Mouse (Mus musculus) liver, embryonic 14.5 days (tissue): Measurements from ENCODE around the gene Slc25a23. TPM values are rescaled to one million over a fixed set of nuclear protein-coding genes. Genes with fewer than 3 reads are reported as not detected.

Experiments
- ATAC-seq: fragments of 200-750 bp; cut with Nextera tagmentation; 2 replicates; pipeline ENCODE4 v1.8.0; 2017; ENCODE audit warnings: moderate number of reproducible peaks, mild to moderate bottlenecking, moderate library complexity; ENCODE audit not compliant: insufficient read depth
- DNase-seq, 3 experiments: peaks; one replicate each; pipeline ENCODE4 v3.0.0-alpha.2; 2012 to 2013; ENCODE audit warnings: low read depth in 3 of 3, low spot score in 3 of 3
- H3K27ac ChIP-seq: fragments of 300-500 bp; sonication (generic); 2 replicates; pipeline ENCODE4 v1.5.1; 2014; ENCODE audit warnings: moderate library complexity, mild to moderate bottlenecking, control low read depth, inconsistent platforms
- H3K27me3 ChIP-seq: fragments of 300-500 bp; sonication (generic); 2 replicates; pipeline ENCODE4 v1.6.1; 2014; ENCODE audit warnings: mild to moderate bottlenecking, low read length, moderate library complexity; ENCODE audit not compliant: control insufficient read depth, insufficient read depth
- H3K36me3 ChIP-seq: fragments of 300-500 bp; sonication (generic); replicated peaks from 2 replicates; pipeline ENCODE4 v1.6.1; 2014; ENCODE audit warnings: low read depth; ENCODE audit not compliant: control insufficient read depth, insufficient read depth
- H3K4me1 ChIP-seq, 2 experiments: fragments of 200-500 bp in 1 of 2; fragments of 300-500 bp in 1 of 2; sonication (generic) in 1 of 2; replicated peaks; 2 replicates each; pipeline ENCODE4 v1.6.1; 2012 to 2014; ENCODE audit warnings: antibody characterized with exemption in 1 of 2, inconsistent platforms in 1 of 2, low read length in 1 of 2; ENCODE audit not compliant: control insufficient read depth in 2 of 2, insufficient read depth in 2 of 2
- H3K4me2 ChIP-seq: fragments of 300-500 bp; sonication (generic); 2 replicates; pipeline ENCODE4 v1.6.1; 2014; ENCODE audit warnings: low read depth, mild to moderate bottlenecking, control low read depth, moderate library complexity
- H3K4me3 ChIP-seq, 2 experiments: fragments of 200-500 bp in 1 of 2; fragments of 300-500 bp in 1 of 2; sonication (generic) in 1 of 2; 2 replicates each; pipeline ENCODE4 v1.5.1; 2012 to 2014; ENCODE audit warnings: low read depth in 2 of 2, low read length in 2 of 2, mild to moderate bottlenecking in 2 of 2, control low read depth in 1 of 2, inconsistent platforms in 1 of 2, moderate library complexity in 1 of 2; ENCODE audit not compliant: insufficient read depth in 1 of 2
- H3K9ac ChIP-seq: fragments of 300-500 bp; sonication (generic); replicated peaks from 2 replicates; pipeline ENCODE4 v1.6.1; 2014; ENCODE audit warnings: mild to moderate bottlenecking, control low read depth, moderate library complexity
- H3K9me3 ChIP-seq: fragments of 300-500 bp; sonication (generic); 2 replicates; pipeline ENCODE4 v1.6.1; 2016; ENCODE audit warnings: low read length, mixed read lengths; ENCODE audit not compliant: control insufficient read depth
- CTCF ChIP-seq: IDR thresholded peaks from 2 replicates; pipeline ENCODE4 v1.5.1; 2016; ENCODE audit warnings: antibody characterized with exemption, low read depth, control low read depth
- EP300 ChIP-seq: IDR thresholded peaks from 2 replicates; pipeline ENCODE4 v1.6.1; 2016; ENCODE audit warnings: antibody characterized with exemption, low read depth
- WGBS: fragments of 180-500 bp; shearing (Covaris S2); extraction: QIAGEN DNeasy Blood & Tissue Kit; methylation state at CpG from one replicate; pipeline ENCODE4 v1.1.7; 2014; ENCODE audit not compliant: insufficient replicate concordance; 5-methylcytosine and 5-hydroxymethylcytosine counted together
- polyA plus RNA-seq, 2 experiments: library from polyadenylated mRNA; depleted of rRNA in 1 of 2; stranded (reverse) in 1 of 2; unstranded in 1 of 2; fragments of >200 nt; fragmentation: Nextera tagmentation in 1 of 2; extraction: Ambion mirVana in 1 of 2; gene quantifications; 2 replicates each; pipeline versions ENCODE4 v1.2.1 to v1.2.3; 2012 to 2014

Slc25a23 gene
- polyA plus RNA-seq, 2 experiments, result 4.7 to 8.8 TPM

DNA sequence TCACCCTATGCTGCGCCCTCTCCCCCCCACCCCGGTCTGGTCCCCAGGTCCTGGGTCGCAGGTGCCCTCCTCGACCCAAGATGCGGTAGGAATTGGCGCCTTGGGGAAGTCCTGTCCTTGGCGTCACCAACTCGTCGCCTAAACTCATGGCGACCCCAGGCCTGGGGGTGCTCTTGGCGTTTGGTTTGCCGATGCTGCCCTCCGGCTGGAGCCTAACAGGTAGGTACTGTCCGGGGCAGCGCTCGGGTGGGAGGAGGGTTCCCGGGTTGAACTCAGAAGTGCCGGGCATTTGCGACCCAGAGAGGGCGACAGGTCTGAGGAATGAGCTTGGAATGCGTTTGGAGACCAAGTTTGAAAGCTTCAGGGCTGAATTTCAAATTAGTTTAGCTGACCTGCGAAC lies 2.9 kb upstream of the Slc25a23 start:
- H3K4me1 ChIP-seq, result peaks cover 9% of the 10 kb centered on the region in 2 experiments; a peak in 3 of 4 replicates
- H3K27me3 ChIP-seq, result peaks cover 34% of the 10 kb centered on the region
- no peaks in the 10 kb centered on the region for H3K36me3 ChIP-seq
- 2% methylated on average over 22 of the region's 22 CpGs for WGBS
- H3K4me3 ChIP-seq, result peak overlapping the region; percentile 3 to 44; a peak in 3 of 4 replicates
- ATAC-seq (no peak), DNase-seq (no peak)
- no peak overlapping the region for H3K27ac ChIP-seq
- H3K4me2 ChIP-seq, result peak overlapping the region; percentile 58
- H3K9me3 ChIP-seq, result no peaks in the 10 kb centered on the region
- no peak for TF ChIP-seq EP300
- no peak for TF ChIP-seq CTCF
- H3K9ac ChIP-seq, result no peak overlapping the region

DNA sequence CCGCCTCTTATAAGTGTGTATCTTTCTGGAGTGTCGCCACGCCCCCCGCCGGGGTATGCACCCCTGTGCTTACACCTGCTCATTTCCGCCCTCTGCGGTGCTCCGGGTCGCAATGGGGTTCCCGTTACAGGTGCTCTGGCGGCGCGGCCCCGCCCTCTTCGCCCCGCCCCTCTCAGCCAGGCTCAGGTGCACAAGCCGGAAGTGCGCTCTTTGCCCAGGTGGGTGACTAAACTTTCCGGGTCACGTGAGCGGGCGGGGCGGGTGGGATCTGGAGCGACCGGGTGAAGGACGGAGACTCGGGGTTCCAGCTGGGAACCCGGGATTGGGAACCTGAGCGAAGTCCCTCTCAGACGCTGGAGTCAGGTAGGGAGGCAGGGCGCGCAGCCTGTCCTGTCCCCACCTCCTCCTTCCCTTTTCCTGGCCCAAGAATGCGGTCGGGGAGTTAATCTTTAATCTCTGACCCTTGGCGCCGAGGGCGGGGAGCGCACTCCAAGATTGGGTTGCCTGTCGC lies 2.4 kb upstream of the Slc25a23 start:
- Histone ChIP-seq H3K9ac (no peak overlapping the region), H3K27ac (no peak overlapping the region), H3K36me3 (no peaks in the 10 kb centered on the region), H3K4me2 (peak overlapping the region; percentile 58), H3K27me3 (peaks cover 34% of the 10 kb centered on the region), H3K4me3 (peak overlapping the region; percentile 3 to 44; a peak in 3 of 4 replicates), H3K4me1 (peaks cover 9% of the 10 kb centered on the region in 2 experiments; a peak in 3 of 4 replicates), H3K9me3 (no peaks in the 10 kb centered on the region)
- DNase-seq, result no peak
- 1% methylated on average over 39 of the region's 39 CpGs for WGBS
- no peak for ATAC-seq
- TF ChIP-seq CTCF (no peak), EP300 (no peak)

DNA sequence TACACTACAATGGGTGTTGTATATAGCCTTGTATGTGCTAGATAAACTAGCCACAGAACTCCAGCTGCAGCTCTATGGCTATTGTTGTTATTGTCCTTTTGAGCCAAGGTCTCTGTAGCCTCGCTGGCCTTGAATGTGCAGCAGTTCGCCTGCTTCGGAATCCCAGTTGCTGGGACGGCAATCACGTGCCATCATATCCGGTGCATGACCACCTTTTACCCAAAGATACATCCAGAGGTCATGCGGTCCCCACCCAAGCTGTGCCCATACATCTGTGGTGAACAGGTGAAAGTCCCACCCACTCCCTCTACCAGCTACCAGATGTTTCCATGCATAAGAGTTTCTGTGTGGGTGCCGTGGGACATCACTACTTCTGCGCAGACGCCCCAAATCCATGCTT lies 1.4 kb upstream of the Slc25a23 start:
- Histone ChIP-seq H3K4me1 (peaks cover 5 to 6% of the 10 kb centered on the region in 2 experiments; a peak in 3 of 4 replicates), H3K4me3 (no peak overlapping the region), H3K9ac (no peak overlapping the region), H3K27me3 (peaks cover 34% of the 10 kb centered on the region), H3K4me2 (peak overlapping the region; percentile 96), H3K27ac (no peak overlapping the region), H3K36me3 (no peaks in the 10 kb centered on the region), H3K9me3 (no peaks in the 10 kb centered on the region)
- TF ChIP-seq CTCF, result no peak
- TF ChIP-seq EP300, result no peak
- no peak for DNase-seq
- ATAC-seq, result no peak
- WGBS, result 32% methylated on average over 10 of the region's 10 CpGs

DNA sequence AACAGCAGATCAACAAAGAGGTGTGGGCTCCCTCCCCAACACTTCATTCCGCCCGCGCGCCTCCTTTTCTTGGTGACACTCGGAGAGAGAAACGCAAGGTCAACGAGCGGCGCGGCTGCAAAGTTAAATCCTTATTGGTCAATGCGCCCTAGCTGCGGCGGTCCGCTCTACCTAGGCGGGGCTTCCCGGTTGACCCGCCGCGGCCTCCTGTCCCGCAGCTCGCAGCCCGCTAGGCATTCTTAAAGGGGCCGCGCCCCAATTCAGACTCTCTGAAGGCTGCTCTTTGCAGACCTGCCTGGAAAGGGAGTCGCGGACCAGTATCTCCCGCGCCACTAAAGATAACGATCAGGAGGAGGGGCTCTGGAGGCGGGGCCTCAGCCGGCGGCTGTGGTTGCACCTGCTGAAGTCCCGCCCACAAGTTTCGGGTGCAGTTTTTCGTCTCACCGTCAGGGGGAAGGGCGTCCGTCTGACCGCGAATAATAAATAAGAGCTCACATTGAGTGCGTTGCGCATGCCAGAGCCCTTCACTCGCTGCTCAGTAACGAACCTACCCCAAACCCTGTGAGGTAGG lies 653 bp upstream of the Slc25a23 start:
- DNase-seq (peak; percentile 78 to 87 (median 83)), ATAC-seq (peak; percentile 78)
- WGBS, result under 1% methylated on average over 44 of the region's 44 CpGs
- H3K36me3 ChIP-seq, result no peaks in the 10 kb centered on the region
- H3K4me3 ChIP-seq, result peak overlapping the region; percentile 54 to 63
- no peak overlapping the region; the same call in 1 of the 2 replicates for H3K9ac ChIP-seq
- peaks cover 5 to 6% of the 10 kb centered on the region in 2 experiments; a peak in 3 of 4 replicates for H3K4me1 ChIP-seq
- H3K9me3 ChIP-seq, result no peaks in the 10 kb centered on the region
- H3K4me2 ChIP-seq, result peak overlapping the region; percentile 96
- no peak overlapping the region for H3K27ac ChIP-seq
- peaks cover 34% of the 10 kb centered on the region for H3K27me3 ChIP-seq
- TF ChIP-seq EP300, result no peak
- peak; percentile 83 for TF ChIP-seq CTCF

DNA sequence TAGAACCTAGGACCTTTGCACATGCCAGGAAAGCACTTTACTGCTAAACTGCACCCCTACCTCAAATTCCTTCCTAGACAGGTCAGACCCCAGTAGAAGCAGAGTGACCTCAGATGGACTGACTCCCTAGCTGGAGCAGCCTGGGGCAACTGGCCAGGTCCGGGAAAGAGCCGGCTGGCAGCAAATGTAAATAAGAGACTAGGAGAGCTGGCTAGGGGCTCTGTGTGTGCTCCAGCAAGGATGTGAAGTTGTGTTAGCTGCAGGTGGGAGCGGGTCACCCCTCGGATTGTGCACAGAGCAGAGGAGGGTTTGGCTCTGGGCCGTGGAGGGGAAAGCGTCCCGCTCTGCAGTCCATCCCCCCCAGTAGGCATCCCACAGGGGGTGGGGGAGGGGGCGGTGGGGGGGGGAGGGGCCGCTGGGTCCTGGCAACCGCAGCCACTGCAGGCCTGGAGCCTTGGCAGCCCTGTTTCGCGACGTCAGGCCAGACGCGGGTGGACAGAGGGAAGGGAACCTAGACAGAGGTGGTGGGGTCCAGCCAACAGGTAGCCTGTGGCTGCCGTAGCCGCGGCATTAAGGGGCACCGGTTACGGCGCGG lies 675 bp downstream of the Slc25a23 start, which contains the start of gene Crb3:
TSS of gene Crb3 (plus strand) at position 215 of the 595 bp plus-strand sequence.
- H3K27me3 ChIP-seq, result peaks cover 34% of the 10 kb centered on the region
- H3K36me3 ChIP-seq, result no peaks in the 10 kb centered on the region
- H3K9me3 ChIP-seq, result no peaks in the 10 kb centered on the region
- DNase-seq (no peak), ATAC-seq (no peak)
- no peak within 1 kb of the TSS for H3K27ac ChIP-seq
- peaks cover 5 to 6% of the 10 kb centered on the region in 2 experiments; a peak in 3 of 4 replicates for H3K4me1 ChIP-seq
- peak within 1 kb of the TSS; percentile 96 for H3K4me2 ChIP-seq
- H3K4me3 ChIP-seq, result peak within 1 kb of the TSS; percentile 54 to 63
- peak within 1 kb of the TSS; percentile 52 for H3K9ac ChIP-seq
- WGBS, result 7% methylated on average over 20 of the region's 22 CpGs
- no peak for TF ChIP-seq CTCF
- TF ChIP-seq EP300, result no peak
